8 mouse cellular contexts compared by ENCODE assay signal in the genomic region with DNA sequence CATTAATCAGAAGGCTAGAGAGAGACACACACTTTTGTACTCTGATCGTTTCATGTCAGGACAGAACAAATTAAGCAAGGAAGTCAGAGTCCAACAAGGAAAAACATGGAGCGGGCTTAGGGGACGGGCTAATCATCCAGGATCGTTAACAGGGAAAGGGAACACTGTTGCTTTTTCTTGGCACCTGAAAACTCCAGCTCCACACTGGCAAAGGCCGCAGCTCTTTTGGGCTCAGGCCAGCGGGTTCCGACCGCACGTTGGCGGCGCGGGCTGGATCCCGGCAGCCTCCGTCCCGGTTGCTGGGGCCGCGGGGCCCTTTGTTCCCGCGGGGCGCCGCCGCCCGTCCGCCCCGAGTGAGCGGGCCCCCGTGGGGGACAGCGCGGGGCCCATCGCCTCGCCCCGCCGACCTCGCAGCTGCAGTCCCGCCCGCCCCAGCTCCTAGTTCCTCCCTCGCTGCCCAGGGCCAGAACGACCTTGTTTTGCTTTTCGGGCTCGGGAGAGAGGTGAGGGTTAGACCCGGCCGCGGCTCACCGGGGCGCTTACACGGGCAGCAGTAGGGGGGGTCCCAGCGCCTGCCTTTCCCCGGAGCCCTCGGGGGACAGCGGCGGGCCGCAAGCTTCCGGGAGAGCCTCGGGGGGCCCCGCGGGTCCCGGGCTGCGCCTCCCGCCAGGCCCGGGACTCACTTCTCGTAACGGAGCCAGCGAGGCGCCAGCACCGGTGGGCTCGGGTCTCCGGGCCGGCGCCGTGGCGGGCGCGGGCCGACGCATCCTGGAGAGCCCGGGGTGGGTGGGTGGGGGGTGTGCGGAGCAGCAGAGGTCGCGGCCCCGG. TPM values are rescaled to one million over a fixed set of nuclear protein-coding genes. Genes with fewer than 3 reads are reported as not detected.
DNase-seq lines count a peak whose midpoint lies in the region; ATAC-seq and TF ChIP-seq lines count a peak whose summit lies in the region.

A gene (plus strand): TSS at position 434 of the 828 bp plus-strand sequence.

- TF ChIP-seq CTCF in bone marrow, adult 2 months (IDR thresholded peaks at IDR 0.05; ENCODE audit: control insufficient read depth, insufficient read depth, low read length): no peak
- no peak for TF ChIP-seq CTCF in midbrain, postnatal 0 days (IDR thresholded peaks at IDR 0.05)

- peak within 1 kb of the TSS; percentile 91 for H3K4me3 ChIP-seq in bone marrow, adult 2 months (replicated peaks; ENCODE audit: control insufficient read depth, low read depth, low read length)
- H3K4me3 ChIP-seq in embryonic facial prominence, embryonic 15.5 days (replicated peaks): peak within 1 kb of the TSS; percentile 88
- H3K4me3 ChIP-seq in limb, embryonic 15.5 days: peak within 1 kb of the TSS; percentile 86
- H3K4me3 ChIP-seq in midbrain, postnatal 0 days (ENCODE audit: low read depth, low read length): peak within 1 kb of the TSS; percentile 91

- no peaks in the 10 kb centered on the region for H3K27me3 ChIP-seq in embryonic facial prominence, embryonic 15.5 days
- no peaks in the 10 kb centered on the region for H3K27me3 ChIP-seq in limb, embryonic 15.5 days
- H3K27me3 ChIP-seq in midbrain, postnatal 0 days (ENCODE audit: insufficient read depth, low read length): no peaks in the 10 kb centered on the region

- under 1% methylated on average over 78 of the region's 80 CpGs for WGBS in bone marrow, adult 2 months
- WGBS in embryonic facial prominence, embryonic 15.5 days: 1% methylated on average over 67 of the region's 80 CpGs
- under 1% methylated on average over 65 of the region's 80 CpGs for WGBS in limb, embryonic 15.5 days
- WGBS in midbrain, postnatal 0 days: under 1% methylated on average over 60 of the region's 80 CpGs

- peak; percentile 36 for ATAC-seq in embryonic facial prominence, embryonic 15.5 days (ENCODE audit: insufficient number of reproducible peaks, low FRiP score, low TSS enrichment, low read depth)
- peak; percentile 22; the same call in 1 of the 2 replicates for ATAC-seq in limb, embryonic 15.5 days (ENCODE audit: insufficient number of reproducible peaks, low FRiP score, low TSS enrichment, low read depth)
- peak; percentile 24 for ATAC-seq in midbrain, postnatal 0 days (ENCODE audit: low FRiP score)

- TF ChIP-seq POLR2A in bone marrow, adult 2 months (IDR thresholded peaks at IDR 0.05; ENCODE audit: borderline replicate concordance, control insufficient read depth, low read depth, low read length): peak; percentile 57; the same call in 1 of the 2 replicates

- DNase-seq in 3134 (ENCODE audit: extremely low read depth, insufficient read length, low spot score): peak; percentile 77
- DNase-seq in heart, adult 9 months (ENCODE audit: low spot score in 2 of 2): peak; percentile 71 to 72
- DNase-seq in kidney, adult 9 months: peak; percentile 89
- peak; percentile 74 for DNase-seq in midbrain, postnatal 0 days (ENCODE audit: low spot score)
- DNase-seq in spleen, postnatal 36 days (ENCODE audit: low spot score in 2 of 2): peak; percentile 82 to 86

- H3K9ac ChIP-seq in embryonic facial prominence, embryonic 15.5 days: peak within 1 kb of the TSS; percentile 95
- peak within 1 kb of the TSS; percentile 98 for H3K9ac ChIP-seq in limb, embryonic 15.5 days
- H3K9ac ChIP-seq in midbrain, postnatal 0 days (replicated peaks; ENCODE audit: low read length, poor library complexity, severe bottlenecking): peak within 1 kb of the TSS; percentile 97

- no peaks in the 10 kb centered on the region for H3K36me3 ChIP-seq in embryonic facial prominence, embryonic 15.5 days
- H3K36me3 ChIP-seq in limb, embryonic 15.5 days: no peaks in the 10 kb centered on the region
- H3K36me3 ChIP-seq in midbrain, postnatal 0 days (ENCODE audit: insufficient read depth, low read length): no peaks in the 10 kb centered on the region

- no peaks in the 10 kb centered on the region for H3K9me3 ChIP-seq in embryonic facial prominence, embryonic 15.5 days (replicated peaks)
- H3K9me3 ChIP-seq in limb, embryonic 15.5 days: no peaks in the 10 kb centered on the region
- H3K9me3 ChIP-seq in midbrain, postnatal 0 days (ENCODE audit: low read length): no peaks in the 10 kb centered on the region

- H3K27ac ChIP-seq in bone marrow, adult 2 months (ENCODE audit: control insufficient read depth, insufficient read depth, low read depth, low read length, poor library complexity): peak within 1 kb of the TSS; percentile 99
- peak within 1 kb of the TSS; percentile 100 for H3K27ac ChIP-seq in embryonic facial prominence, embryonic 15.5 days (replicated peaks)
- H3K27ac ChIP-seq in limb, embryonic 15.5 days: peak within 1 kb of the TSS; percentile 100
- peak within 1 kb of the TSS; percentile 100 for H3K27ac ChIP-seq in midbrain, postnatal 0 days (ENCODE audit: low read depth, low read length)

- H3K4me2 ChIP-seq in embryonic facial prominence, embryonic 15.5 days (replicated peaks): peak within 1 kb of the TSS; percentile 74
- peak within 1 kb of the TSS; percentile 72 for H3K4me2 ChIP-seq in limb, embryonic 15.5 days
- H3K4me2 ChIP-seq in midbrain, postnatal 0 days (ENCODE audit: low read depth, low read length, poor library complexity, severe bottlenecking): peak within 1 kb of the TSS; percentile 71

- no peaks in the 10 kb centered on the region for H3K4me1 ChIP-seq in bone marrow, adult 2 months (ENCODE audit: control insufficient read depth, insufficient read depth, low read length)
- H3K4me1 ChIP-seq in embryonic facial prominence, embryonic 15.5 days: peaks cover 7% of the 10 kb centered on the region
- H3K4me1 ChIP-seq in limb, embryonic 15.5 days: peaks cover 9% of the 10 kb centered on the region; the same call in 1 of the 2 replicates
- no peaks in the 10 kb centered on the region for H3K4me1 ChIP-seq in midbrain, postnatal 0 days (ENCODE audit: insufficient read depth, low read length)

RNA-seq across cellular contexts. Expression of the gene that starts here (rescaled TPM):
- 4.3 and 11.2 TPM in 2 replicates for polyA plus RNA-seq in bone marrow, adult 2 months (2011; ENCODE audit: insufficient read depth, insufficient read length, low replicate concordance, missing spikeins)
- polyA plus RNA-seq in embryonic facial prominence, embryonic 15.5 days (2015; fragmentation: Nextera tagmentation; extraction: Ambion mirVana): 22.0 and 23.5 TPM in 2 replicates
- polyA plus RNA-seq in limb, embryonic 15.5 days (2015; fragmentation: Nextera tagmentation; extraction: Ambion mirVana): 20.9 and 23.0 TPM in 2 replicates
- 33.0 and 48.9 TPM in 2 replicates for total RNA-seq in midbrain, postnatal 0 days (2014; rRNA removed)
- polyA plus RNA-seq in midbrain, postnatal 0 days (2015; fragmentation: Nextera tagmentation; extraction: Ambion mirVana): 9.3 and 12.0 TPM in 2 replicates

Comparison
In these comparisons a context has a peak if more than half of its experiments do, and no peak if none do; other contexts are left out.
1. Peak in every context shown above with its lines: DNase-seq, ATAC-seq, H3K4me3 ChIP-seq and H3K27ac ChIP-seq.